Mouse (Mus musculus): Measurements from ENCODE around the gene Rsph10b. TPM values are rescaled to one million over a fixed set of nuclear protein-coding genes. Genes with fewer than 3 reads are reported as not detected.

Gene Rsph10b
- polyA plus RNA-seq (2014; fragmentation: Nextera tagmentation; extraction: Ambion mirVana): 0.68 and 0.73 TPM in 2 replicates

DNA sequence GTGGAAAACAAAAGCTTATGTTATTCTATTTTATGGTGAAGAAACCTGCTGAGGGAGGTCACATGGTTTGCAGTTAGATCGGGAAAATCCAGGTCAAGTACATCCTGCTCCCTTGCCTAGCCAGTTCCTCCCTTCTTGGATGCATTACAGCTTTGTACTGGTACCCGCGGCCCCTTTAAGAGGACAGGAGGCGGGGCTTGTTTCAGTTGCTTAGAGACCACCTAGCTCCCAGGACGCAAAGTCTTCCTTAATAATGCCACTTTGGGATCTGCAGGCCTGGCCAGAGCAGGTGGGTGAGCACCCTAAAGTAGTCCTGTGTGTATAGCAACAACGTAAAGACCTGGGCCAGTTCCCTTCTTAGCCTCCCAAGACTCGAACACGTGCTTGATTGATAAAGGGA, at the start of gene Rsph10b:
Gene Rsph10b, plus strand, starts transcription at position 205 of the 400 bp plus-strand sequence.
- no peak within 1 kb of the TSS for H3K4me3 ChIP-seq (ENCODE audit: low read depth, low read length)
- no peaks in the 10 kb centered on the region for H3K27me3 ChIP-seq (ENCODE audit: control insufficient read depth, insufficient read depth, low read length)
- H3K4me1 ChIP-seq (ENCODE audit: control insufficient read depth, insufficient read depth, low read length): no peaks in the 10 kb centered on the region
- H3K9ac ChIP-seq (ENCODE audit: low read length): no peak within 1 kb of the TSS
- no peaks in the 10 kb centered on the region for H3K9me3 ChIP-seq (ENCODE audit: control insufficient read depth, low read length)
- no peak within 1 kb of the TSS for H3K27ac ChIP-seq (replicated peaks; ENCODE audit: low read depth, low read length)
- WGBS: 22% methylated on average over 8 of the region's 8 CpGs
- ATAC-seq (ENCODE audit: insufficient number of reproducible peaks, low FRiP score, low TSS enrichment, low read depth) (no peak), DNase-seq (ENCODE audit: low spot score) (no peak)
- H3K4me2 ChIP-seq (ENCODE audit: low read depth, severe bottlenecking): no peak within 1 kb of the TSS
- peaks cover 16% of the 10 kb centered on the region for H3K36me3 ChIP-seq (ENCODE audit: control insufficient read depth, insufficient read depth, low read length)

DNA sequence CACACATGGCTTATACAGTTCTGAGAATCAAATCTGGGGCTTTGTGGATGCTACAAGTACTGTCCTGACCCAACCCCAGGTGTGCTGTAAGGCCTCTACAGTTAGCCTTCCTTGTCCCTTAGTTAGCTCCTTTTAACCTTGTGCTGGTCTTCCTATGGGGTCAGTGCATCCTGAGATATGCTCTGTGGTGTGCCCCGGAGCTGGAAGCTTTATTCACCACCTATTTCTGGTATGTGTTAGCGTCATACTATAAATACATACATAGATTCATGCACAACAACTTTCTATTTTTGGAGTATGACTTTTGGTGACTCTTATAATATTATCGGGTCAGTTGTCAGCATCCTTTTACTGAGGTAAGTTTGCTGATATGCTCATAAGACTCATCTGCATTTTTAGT, 47.6 kb upstream of the Rsph10b start:
- H3K27ac ChIP-seq (replicated peaks; ENCODE audit: low read depth, low read length): no peak overlapping the region
- 95% methylated on average over 3 of the region's 3 CpGs for WGBS
- ATAC-seq (ENCODE audit: insufficient number of reproducible peaks, low FRiP score, low TSS enrichment, low read depth) (no peak), DNase-seq (ENCODE audit: low spot score) (no peak)
- H3K4me3 ChIP-seq (ENCODE audit: low read depth, low read length): no peak overlapping the region
- H3K9ac ChIP-seq (ENCODE audit: low read length): no peak overlapping the region
- H3K4me1 ChIP-seq (ENCODE audit: control insufficient read depth, insufficient read depth, low read length): no peaks in the 10 kb centered on the region
- H3K4me2 ChIP-seq (ENCODE audit: low read depth, severe bottlenecking): no peak overlapping the region
- no peaks in the 10 kb centered on the region for H3K9me3 ChIP-seq (ENCODE audit: control insufficient read depth, low read length)
- peaks cover 30% of the 10 kb centered on the region for H3K36me3 ChIP-seq (ENCODE audit: control insufficient read depth, insufficient read depth, low read length)
- no peaks in the 10 kb centered on the region for H3K27me3 ChIP-seq (ENCODE audit: control insufficient read depth, insufficient read depth, low read length)

DNA sequence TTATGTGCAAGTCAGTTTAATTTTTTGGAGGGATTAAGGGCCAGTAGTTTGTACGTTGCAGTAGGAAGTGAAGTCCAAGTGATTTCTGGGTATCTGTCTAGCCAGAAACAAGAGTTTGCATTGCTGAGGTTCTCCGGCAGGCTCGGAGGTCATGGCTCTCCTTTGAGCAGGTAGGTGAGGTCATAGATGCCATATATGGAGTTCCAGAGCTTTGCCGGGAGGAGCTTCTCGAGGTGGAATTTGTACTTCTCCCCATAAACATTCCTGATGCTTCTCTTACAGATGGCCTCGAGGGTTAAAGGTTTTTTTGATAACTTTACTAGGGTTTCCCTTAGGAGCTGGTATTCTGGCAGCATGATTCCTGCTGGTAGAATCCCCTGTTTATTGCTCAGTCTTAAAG, 42.1 kb upstream of the Rsph10b start:
- H3K36me3 ChIP-seq (ENCODE audit: control insufficient read depth, insufficient read depth, low read length): peaks cover 13% of the 10 kb centered on the region
- no peak overlapping the region for H3K9ac ChIP-seq (ENCODE audit: low read length)
- no peaks in the 10 kb centered on the region for H3K27me3 ChIP-seq (ENCODE audit: control insufficient read depth, insufficient read depth, low read length)
- H3K9me3 ChIP-seq (ENCODE audit: control insufficient read depth, low read length): no peaks in the 10 kb centered on the region
- DNase-seq (ENCODE audit: low spot score): no peak
- no peak overlapping the region for H3K4me2 ChIP-seq (ENCODE audit: low read depth, severe bottlenecking)
- no peak overlapping the region for H3K4me3 ChIP-seq (ENCODE audit: low read depth, low read length)
- 75% methylated on average over 6 of the region's 6 CpGs for WGBS
- H3K27ac ChIP-seq (replicated peaks; ENCODE audit: low read depth, low read length): no peak overlapping the region
- no peaks in the 10 kb centered on the region for H3K4me1 ChIP-seq (ENCODE audit: control insufficient read depth, insufficient read depth, low read length)
- ATAC-seq (ENCODE audit: insufficient number of reproducible peaks, low FRiP score, low TSS enrichment, low read depth): no peak

DNA sequence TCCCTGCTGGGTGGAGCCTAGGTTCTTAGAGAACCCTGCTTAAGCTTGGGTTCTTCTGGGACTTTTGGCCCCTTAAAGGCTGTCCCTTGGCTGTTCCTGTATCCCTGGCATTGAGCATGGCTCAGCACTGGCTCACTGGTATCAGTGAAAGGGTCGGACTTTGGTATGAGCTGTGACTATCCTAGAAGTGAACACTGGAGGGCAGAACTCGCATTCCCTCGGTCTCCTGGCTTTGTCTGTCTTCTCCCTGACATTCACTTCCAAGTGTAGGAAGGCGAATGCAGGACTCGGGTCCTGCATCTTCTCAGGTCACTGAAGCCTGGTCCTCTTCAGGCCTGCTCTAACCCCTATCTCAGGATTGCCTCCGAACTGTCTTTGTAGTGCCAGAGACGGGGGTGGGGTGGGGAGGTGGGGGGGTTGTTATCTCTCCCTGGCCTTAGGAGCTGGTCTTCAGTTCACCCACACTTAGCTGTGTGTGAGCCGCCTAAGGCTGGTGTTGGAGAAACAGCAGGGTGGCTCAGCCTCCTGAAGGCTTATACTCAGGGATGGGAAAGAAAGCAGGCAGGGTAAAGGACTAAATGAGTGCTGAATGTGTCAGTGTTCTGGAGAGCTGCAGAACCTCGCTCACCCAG, 40.5 kb upstream of the Rsph10b start:
- H3K27me3 ChIP-seq (ENCODE audit: control insufficient read depth, insufficient read depth, low read length): no peaks in the 10 kb centered on the region
- no peak for DNase-seq (ENCODE audit: low spot score)
- 77% methylated on average over 9 of the region's 9 CpGs for WGBS
- no peak overlapping the region for H3K4me3 ChIP-seq (ENCODE audit: low read depth, low read length)
- no peak overlapping the region for H3K9ac ChIP-seq (ENCODE audit: low read length)
- no peaks in the 10 kb centered on the region for H3K9me3 ChIP-seq (ENCODE audit: control insufficient read depth, low read length)
- no peak for ATAC-seq (ENCODE audit: insufficient number of reproducible peaks, low FRiP score, low TSS enrichment, low read depth)
- H3K4me2 ChIP-seq (ENCODE audit: low read depth, severe bottlenecking): no peak overlapping the region
- no peak overlapping the region for H3K27ac ChIP-seq (replicated peaks; ENCODE audit: low read depth, low read length)
- peaks cover 7% of the 10 kb centered on the region; the same call in 1 of the 2 replicates for H3K36me3 ChIP-seq (ENCODE audit: control insufficient read depth, insufficient read depth, low read length)
- no peaks in the 10 kb centered on the region for H3K4me1 ChIP-seq (ENCODE audit: control insufficient read depth, insufficient read depth, low read length)

- ATAC-seq (ENCODE audit: insufficient number of reproducible peaks, low FRiP score, low TSS enrichment, low read depth): no peak
- 81% methylated on average over 5 of the region's 5 CpGs for WGBS
- H3K4me2 ChIP-seq (ENCODE audit: low read depth, severe bottlenecking): no peak overlapping the region
- no peak overlapping the region for H3K27ac ChIP-seq (replicated peaks; ENCODE audit: low read depth, low read length)
- H3K27me3 ChIP-seq (ENCODE audit: control insufficient read depth, insufficient read depth, low read length): no peaks in the 10 kb centered on the region
- no peaks in the 10 kb centered on the region for H3K4me1 ChIP-seq (ENCODE audit: control insufficient read depth, insufficient read depth, low read length)
- H3K36me3 ChIP-seq (ENCODE audit: control insufficient read depth, insufficient read depth, low read length): peaks cover 9% of the 10 kb centered on the region; the same call in 1 of the 2 replicates
- DNase-seq (ENCODE audit: low spot score): no peak
- H3K4me3 ChIP-seq (ENCODE audit: low read depth, low read length): no peak overlapping the region
- no peak overlapping the region for H3K9ac ChIP-seq (ENCODE audit: low read length)
- no peaks in the 10 kb centered on the region for H3K9me3 ChIP-seq (ENCODE audit: control insufficient read depth, low read length)
These were observed 39.4 kb upstream of the Rsph10b start for GRCm38 (mm10) chr5:143893396-143893795.

DNA sequence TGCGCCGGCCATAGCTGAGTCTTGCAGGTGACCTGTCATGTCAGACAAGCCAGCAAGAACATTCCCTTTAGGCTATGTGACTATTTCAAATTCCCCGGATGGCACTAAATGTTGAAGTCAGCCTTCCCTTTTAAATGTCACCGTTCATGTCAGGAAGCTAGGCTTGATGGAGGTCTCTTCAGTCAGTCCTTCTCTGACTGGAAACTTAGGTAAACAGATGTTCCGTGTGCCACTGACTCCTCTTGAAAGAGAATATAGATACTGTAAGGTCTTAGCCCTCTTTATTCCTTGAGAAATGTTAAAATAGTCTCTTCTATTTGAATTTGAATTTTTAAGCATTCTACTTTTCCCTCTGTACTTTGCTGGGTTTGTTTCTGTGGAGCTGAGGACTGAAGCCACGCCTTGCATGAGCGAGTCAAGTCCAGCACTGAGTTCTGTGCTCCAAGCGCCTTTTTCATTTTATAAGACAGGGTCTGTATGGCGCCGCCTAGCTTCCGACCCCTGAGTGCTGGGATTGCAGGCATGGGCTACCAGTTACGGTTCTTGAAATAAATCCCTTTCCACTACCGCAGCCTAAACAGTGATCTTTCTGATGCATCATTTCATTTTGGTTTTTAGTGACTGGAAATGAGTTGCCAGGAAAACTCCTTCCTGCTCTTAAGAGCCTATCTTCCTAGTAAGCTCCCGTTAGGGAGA, 35.1 kb upstream of the Rsph10b start, which contains the start of gene Ankrd61:
Gene Ankrd61, minus strand, starts transcription at position 51 of the 696 bp plus-strand sequence.
- no peak within 1 kb of the TSS for H3K4me3 ChIP-seq (ENCODE audit: low read depth, low read length)
- H3K4me1 ChIP-seq (ENCODE audit: control insufficient read depth, insufficient read depth, low read length): no peaks in the 10 kb centered on the region
- DNase-seq (ENCODE audit: low spot score) (no peak), ATAC-seq (ENCODE audit: insufficient number of reproducible peaks, low FRiP score, low TSS enrichment, low read depth) (no peak)
- no peak within 1 kb of the TSS for H3K9ac ChIP-seq (ENCODE audit: low read length)
- WGBS: 86% methylated on average over 14 of the region's 14 CpGs
- H3K27ac ChIP-seq (replicated peaks; ENCODE audit: low read depth, low read length): no peak within 1 kb of the TSS
- H3K9me3 ChIP-seq (ENCODE audit: control insufficient read depth, low read length): no peaks in the 10 kb centered on the region
- no peak within 1 kb of the TSS for H3K4me2 ChIP-seq (ENCODE audit: low read depth, severe bottlenecking)
- no peaks in the 10 kb centered on the region for H3K27me3 ChIP-seq (ENCODE audit: control insufficient read depth, insufficient read depth, low read length)
- H3K36me3 ChIP-seq (ENCODE audit: control insufficient read depth, insufficient read depth, low read length): peaks cover 16% of the 10 kb centered on the region

- WGBS: 90% methylated on average over 3 of the region's 3 CpGs
- no peak overlapping the region for H3K9ac ChIP-seq (ENCODE audit: low read length)
- H3K4me3 ChIP-seq (ENCODE audit: low read depth, low read length): no peak overlapping the region
- no peaks in the 10 kb centered on the region for H3K9me3 ChIP-seq (ENCODE audit: control insufficient read depth, low read length)
- no peaks in the 10 kb centered on the region for H3K4me1 ChIP-seq (ENCODE audit: control insufficient read depth, insufficient read depth, low read length)
- DNase-seq (ENCODE audit: low spot score) (no peak), ATAC-seq (ENCODE audit: insufficient number of reproducible peaks, low FRiP score, low TSS enrichment, low read depth) (no peak)
- H3K27me3 ChIP-seq (ENCODE audit: control insufficient read depth, insufficient read depth, low read length): no peaks in the 10 kb centered on the region
- H3K36me3 ChIP-seq (ENCODE audit: control insufficient read depth, insufficient read depth, low read length): peaks cover 26% of the 10 kb centered on the region
- H3K27ac ChIP-seq (replicated peaks; ENCODE audit: low read depth, low read length): no peak overlapping the region
- no peak overlapping the region for H3K4me2 ChIP-seq (ENCODE audit: low read depth, severe bottlenecking)
These were observed 30.7 kb upstream of the Rsph10b start for GRCm38 (mm10) chr5:143902111-143902510.

DNA sequence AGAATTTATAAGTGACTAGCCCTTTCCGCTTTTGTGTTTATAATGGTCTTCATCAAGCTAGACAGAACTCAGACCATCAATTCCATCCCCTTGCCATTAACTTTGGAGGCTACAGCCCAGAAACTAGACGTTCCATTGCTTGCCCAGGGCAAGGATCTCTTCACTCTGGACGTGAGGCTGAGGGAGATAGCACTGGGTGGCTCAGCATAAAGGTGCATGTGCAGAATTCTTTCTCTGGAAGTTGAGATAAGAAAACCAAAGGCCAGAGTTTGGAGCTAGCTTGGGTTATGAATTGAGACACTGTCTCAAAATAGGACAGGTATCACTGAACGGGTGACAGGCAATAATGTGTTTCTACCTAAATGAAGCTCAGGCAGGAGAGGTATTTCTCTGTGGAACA, 29.0 kb upstream of the Rsph10b start:
- H3K27me3 ChIP-seq (ENCODE audit: control insufficient read depth, insufficient read depth, low read length): no peaks in the 10 kb centered on the region
- no peak overlapping the region for H3K27ac ChIP-seq (replicated peaks; ENCODE audit: low read depth, low read length)
- H3K9ac ChIP-seq (ENCODE audit: low read length): no peak overlapping the region
- no peaks in the 10 kb centered on the region for H3K9me3 ChIP-seq (ENCODE audit: control insufficient read depth, low read length)
- no peak overlapping the region for H3K4me2 ChIP-seq (ENCODE audit: low read depth, severe bottlenecking)
- 88% methylated on average over 4 of the region's 4 CpGs for WGBS
- H3K4me3 ChIP-seq (ENCODE audit: low read depth, low read length): no peak overlapping the region
- peaks cover 22% of the 10 kb centered on the region for H3K36me3 ChIP-seq (ENCODE audit: control insufficient read depth, insufficient read depth, low read length)
- ATAC-seq (ENCODE audit: insufficient number of reproducible peaks, low FRiP score, low TSS enrichment, low read depth): no peak
- H3K4me1 ChIP-seq (ENCODE audit: control insufficient read depth, insufficient read depth, low read length): peaks cover 3% of the 10 kb centered on the region; the same call in 1 of the 2 replicates
- no peak for DNase-seq (ENCODE audit: low spot score)
